Mouse (Mus musculus): ENCODE data around the gene Cep57l1.

GRCm38 (mm10) chr10:41678746-41679360, 130.8 kb downstream of the Cep57l1 start:
- peak; percentile 75 for TF ChIP-seq CTCF (IDR thresholded peaks at IDR 0.05; ENCODE audit: low read depth)
- no peak for TF ChIP-seq EP300 (IDR thresholded peaks at IDR 0.05; ENCODE audit: low read depth)
